Mouse (Mus musculus) liver, embryonic 14.5 days (tissue): ENCODE data around the gene Tspear. TPM values are rescaled to one million over a fixed set of nuclear protein-coding genes. Genes with fewer than 3 reads are reported as not detected.
"Not testable (repeated sequence)": the region's sequence is repeated elsewhere in the genome, so short reads cannot be mapped to it uniquely, and the experiment has no call there.

Experiments used
- ATAC-seq: fragments of 200-750 bp; cut with Nextera tagmentation; 2 replicates; pipeline ENCODE4 v1.8.0; 2017; ENCODE audit warnings: moderate number of reproducible peaks, mild to moderate bottlenecking, moderate library complexity; ENCODE audit not compliant: insufficient read depth
- DNase-seq, 3 experiments: peaks; one replicate each; pipeline ENCODE4 v3.0.0-alpha.2; 2012 to 2013; ENCODE audit warnings: low read depth in 3 of 3, low spot score in 3 of 3
- H3K27ac ChIP-seq: fragments of 300-500 bp; sonication (generic); 2 replicates; pipeline ENCODE4 v1.5.1; 2014; ENCODE audit warnings: moderate library complexity, mild to moderate bottlenecking, control low read depth, inconsistent platforms
- H3K27me3 ChIP-seq: fragments of 300-500 bp; sonication (generic); 2 replicates; pipeline ENCODE4 v1.6.1; 2014; ENCODE audit warnings: mild to moderate bottlenecking, low read length, moderate library complexity; ENCODE audit not compliant: control insufficient read depth, insufficient read depth
- H3K36me3 ChIP-seq: fragments of 300-500 bp; sonication (generic); replicated peaks from 2 replicates; pipeline ENCODE4 v1.6.1; 2014; ENCODE audit warnings: low read depth; ENCODE audit not compliant: control insufficient read depth, insufficient read depth
- H3K4me1 ChIP-seq, 2 experiments: fragments of 200-500 bp in 1 of 2; fragments of 300-500 bp in 1 of 2; sonication (generic) in 1 of 2; replicated peaks; 2 replicates each; pipeline ENCODE4 v1.6.1; 2012 to 2014; ENCODE audit warnings: antibody characterized with exemption in 1 of 2, inconsistent platforms in 1 of 2, low read length in 1 of 2; ENCODE audit not compliant: control insufficient read depth in 2 of 2, insufficient read depth in 2 of 2
- H3K4me2 ChIP-seq: fragments of 300-500 bp; sonication (generic); 2 replicates; pipeline ENCODE4 v1.6.1; 2014; ENCODE audit warnings: low read depth, mild to moderate bottlenecking, control low read depth, moderate library complexity
- H3K4me3 ChIP-seq, 2 experiments: fragments of 200-500 bp in 1 of 2; fragments of 300-500 bp in 1 of 2; sonication (generic) in 1 of 2; 2 replicates each; pipeline ENCODE4 v1.5.1; 2012 to 2014; ENCODE audit warnings: low read depth in 2 of 2, low read length in 2 of 2, mild to moderate bottlenecking in 2 of 2, control low read depth in 1 of 2, inconsistent platforms in 1 of 2, moderate library complexity in 1 of 2; ENCODE audit not compliant: insufficient read depth in 1 of 2
- H3K9ac ChIP-seq: fragments of 300-500 bp; sonication (generic); replicated peaks from 2 replicates; pipeline ENCODE4 v1.6.1; 2014; ENCODE audit warnings: mild to moderate bottlenecking, control low read depth, moderate library complexity
- H3K9me3 ChIP-seq: fragments of 300-500 bp; sonication (generic); 2 replicates; pipeline ENCODE4 v1.6.1; 2016; ENCODE audit warnings: low read length, mixed read lengths; ENCODE audit not compliant: control insufficient read depth
- CTCF ChIP-seq: IDR thresholded peaks from 2 replicates; pipeline ENCODE4 v1.5.1; 2016; ENCODE audit warnings: antibody characterized with exemption, low read depth, control low read depth
- EP300 ChIP-seq: IDR thresholded peaks from 2 replicates; pipeline ENCODE4 v1.6.1; 2016; ENCODE audit warnings: antibody characterized with exemption, low read depth
- WGBS: fragments of 180-500 bp; shearing (Covaris S2); extraction: QIAGEN DNeasy Blood & Tissue Kit; methylation state at CpG from one replicate; pipeline ENCODE4 v1.1.7; 2014; ENCODE audit not compliant: insufficient replicate concordance; 5-methylcytosine and 5-hydroxymethylcytosine counted together
- polyA plus RNA-seq, 2 experiments: library from polyadenylated mRNA; depleted of rRNA in 1 of 2; stranded (reverse) in 1 of 2; unstranded in 1 of 2; fragments of >200 nt; fragmentation: Nextera tagmentation in 1 of 2; extraction: Ambion mirVana in 1 of 2; gene quantifications; 2 replicates each; pipeline versions ENCODE4 v1.2.1 to v1.2.3; 2012 to 2014

The Tspear gene
- polyA plus RNA-seq, 2 experiments = 0.03 TPM; not detected in 1

DNA sequence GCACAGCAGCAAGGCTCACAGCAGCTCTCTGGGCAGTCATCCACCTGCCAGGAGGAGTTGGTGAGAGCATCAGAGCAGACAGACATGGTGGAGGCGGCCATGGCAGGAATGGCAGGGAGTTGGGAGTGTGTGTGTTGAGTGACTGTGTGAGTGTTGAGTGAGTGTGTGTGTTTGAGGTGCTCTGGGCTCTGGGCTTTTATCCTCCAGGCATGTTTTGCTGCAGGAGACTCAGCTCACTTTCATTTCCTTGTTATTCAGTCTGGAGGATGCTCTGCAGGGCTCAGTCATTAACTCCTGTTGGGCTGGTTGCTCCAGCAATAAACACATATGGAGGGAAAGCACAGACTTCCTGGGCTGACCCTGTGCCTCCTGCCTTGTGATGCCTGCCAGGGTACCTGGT, 90.5 kb downstream of the Tspear start, which contains the start of gene Gm7138:
TSS of gene Gm7138 (minus strand) at position 101 of the 400 bp plus-strand sequence.
- H3K9me3 ChIP-seq, H3K9ac ChIP-seq, H3K4me1 ChIP-seq, H3K36me3 ChIP-seq, H3K27ac ChIP-seq, H3K27me3 ChIP-seq, H3K4me2 ChIP-seq, ATAC-seq, H3K4me3 ChIP-seq, DNase-seq: not testable (repeated sequence)
- 33% methylated on average over 1 of the region's 1 CpGs for WGBS

DNA sequence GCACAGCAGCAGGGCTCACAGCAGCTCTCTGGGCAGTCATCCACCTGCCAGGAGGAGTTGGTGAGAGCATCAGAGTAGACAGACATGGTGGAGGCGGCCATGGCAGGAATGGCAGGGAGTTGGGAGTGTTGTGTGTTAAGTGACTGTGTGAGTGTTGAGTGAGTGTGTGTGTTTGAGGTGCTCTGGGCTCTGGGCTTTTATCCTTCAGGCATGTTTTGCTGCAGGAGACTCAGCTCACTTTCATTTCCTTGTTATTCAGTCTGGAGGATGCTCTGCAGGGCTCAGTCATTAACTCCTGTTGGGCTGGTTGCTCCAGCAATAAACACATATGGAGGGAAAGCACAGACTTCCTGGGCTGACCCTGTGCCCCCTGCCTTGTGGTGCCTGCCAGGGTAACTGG, 96.1 kb downstream of the Tspear start, which contains the start of gene Gm3250:
TSS of gene Gm3250 (minus strand) at position 101 of the 400 bp plus-strand sequence.
- H3K9me3 ChIP-seq, H3K4me2 ChIP-seq, DNase-seq, H3K4me1 ChIP-seq, H3K36me3 ChIP-seq, H3K9ac ChIP-seq, H3K4me3 ChIP-seq, H3K27me3 ChIP-seq, ATAC-seq, H3K27ac ChIP-seq: not testable (repeated sequence)
- 50% methylated on average over 1 of the region's 1 CpGs for WGBS

DNA sequence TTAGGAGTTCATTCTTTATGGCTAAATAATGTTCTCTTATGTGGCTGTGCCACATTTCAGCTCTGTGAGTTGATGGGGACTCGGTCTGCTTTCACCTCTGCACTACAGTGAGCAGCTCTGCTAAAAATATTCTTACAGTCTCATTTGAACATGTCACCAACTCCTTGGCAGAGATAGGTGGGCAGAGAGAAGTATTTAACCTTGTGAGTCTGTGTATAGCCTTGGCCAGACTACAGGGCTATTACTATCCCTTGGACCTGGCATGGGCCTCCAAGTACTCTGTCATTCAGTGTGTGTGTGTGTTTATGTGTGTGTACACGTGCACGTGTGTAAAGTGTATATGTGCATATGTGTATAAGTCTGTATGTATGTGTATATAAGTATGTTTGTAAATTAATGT, 97.0 kb downstream of the Tspear start:
- not testable (repeated sequence) for H3K9me3 ChIP-seq, H3K27ac ChIP-seq, ATAC-seq, H3K4me3 ChIP-seq, H3K27me3 ChIP-seq, H3K4me2 ChIP-seq, H3K4me1 ChIP-seq, H3K36me3 ChIP-seq, H3K9ac ChIP-seq, DNase-seq
- WGBS = 50% methylated on average over 1 of the region's 3 CpGs

DNA sequence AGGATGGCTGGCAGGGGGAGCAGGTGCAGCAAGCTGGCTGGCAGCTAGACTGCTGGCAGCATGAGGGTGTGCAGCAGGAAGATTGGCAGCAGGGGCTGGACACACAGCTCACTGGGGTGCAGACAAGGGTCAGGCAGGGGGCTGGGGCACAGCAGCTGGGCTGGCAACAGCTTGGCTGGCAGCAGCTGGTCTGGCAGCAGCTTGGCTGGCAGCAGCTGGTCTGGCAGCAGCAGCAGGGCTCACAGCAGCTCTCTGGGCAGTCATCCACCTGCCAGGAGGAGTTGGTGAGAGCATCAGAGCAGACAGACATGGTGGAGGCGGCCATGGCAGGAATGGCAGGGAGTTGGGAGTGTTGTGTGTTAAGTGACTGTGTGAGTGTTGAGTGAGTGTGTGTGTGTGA, 101.5 kb downstream of the Tspear start, which contains the start of gene Gm7137:
TSS of gene Gm7137 (minus strand) at position 325 of the 400 bp plus-strand sequence.
- ATAC-seq, H3K36me3 ChIP-seq, H3K9me3 ChIP-seq, H3K4me3 ChIP-seq, DNase-seq, H3K27me3 ChIP-seq, H3K4me2 ChIP-seq, H3K27ac ChIP-seq, H3K4me1 ChIP-seq, H3K9ac ChIP-seq: not testable (repeated sequence)
- WGBS = no CpG with 5 or more reads among the region's 1 CpGs

DNA sequence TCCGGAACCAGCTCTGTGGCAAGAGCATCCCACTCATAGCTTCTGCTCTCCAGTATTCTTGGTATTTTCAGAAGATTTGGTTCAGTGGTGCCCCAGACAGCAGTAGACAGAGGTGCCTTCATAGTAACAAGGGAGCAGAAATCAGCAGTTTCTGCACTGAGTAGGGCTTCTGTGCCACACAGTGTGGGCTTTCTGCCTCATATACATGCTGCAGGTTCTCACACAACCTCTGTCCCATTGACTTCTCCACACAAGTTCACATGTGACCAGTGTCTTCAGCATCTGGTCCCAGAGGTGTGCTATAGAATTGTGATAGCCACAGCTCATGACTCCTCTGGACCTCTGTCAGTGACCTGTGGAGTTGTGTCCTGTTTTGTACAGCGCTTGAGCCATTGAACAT, 102.3 kb downstream of the Tspear start:
- WGBS = 52% methylated on average over 2 of the region's 2 CpGs
- H3K36me3 ChIP-seq = no peaks in the 10 kb centered on the region
- no peaks in the 10 kb centered on the region for H3K27me3 ChIP-seq
- H3K4me1 ChIP-seq = no peaks in the 10 kb centered on the region
- H3K9me3 ChIP-seq = no peaks in the 10 kb centered on the region
- H3K9ac ChIP-seq = no peak overlapping the region
- TF ChIP-seq CTCF (no peak), EP300 (no peak)
- H3K4me2 ChIP-seq = no peak overlapping the region
- ATAC-seq = no peak
- no peak overlapping the region for H3K27ac ChIP-seq
- DNase-seq = no peak
- no peak overlapping the region for H3K4me3 ChIP-seq

DNA sequence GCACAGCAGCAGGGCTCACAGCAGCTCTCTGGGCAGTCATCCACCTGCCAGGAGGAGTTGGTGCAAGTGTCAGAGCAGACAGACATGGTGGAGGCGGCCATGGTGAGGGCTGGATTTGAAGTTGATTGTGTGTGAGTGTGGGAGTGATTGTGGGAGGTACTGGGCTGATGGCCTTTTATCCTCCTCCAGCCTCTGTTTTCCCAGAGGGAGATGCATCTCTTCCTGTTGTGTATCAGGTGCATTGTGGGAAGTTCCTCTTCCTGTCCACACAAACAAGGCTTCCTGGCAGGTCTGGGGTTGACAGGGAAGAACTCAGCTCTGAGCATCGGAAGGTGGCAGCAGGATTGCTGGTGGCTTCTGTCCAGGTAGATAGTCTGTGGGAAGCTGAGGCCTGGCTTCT, 108.6 kb downstream of the Tspear start, which contains the start of gene Gm9639:
TSS of gene Gm9639 (minus strand) at position 101 of the 400 bp plus-strand sequence.
- Histone ChIP-seq H3K4me3 (no peak within 1 kb of the TSS), H3K4me1 (no peaks in the 10 kb centered on the region)
- WGBS = 33% methylated on average over 2 of the region's 2 CpGs

More for the DNA sequence above, 108.6 kb downstream of the Tspear start, which contains the start of gene Gm9639:
- no peak for DNase-seq
- no peaks in the 10 kb centered on the region for H3K9me3 ChIP-seq
- TF ChIP-seq EP300 (no peak), CTCF (no peak)
- no peaks in the 10 kb centered on the region for H3K27me3 ChIP-seq
- no peak within 1 kb of the TSS for H3K27ac ChIP-seq
- no peak within 1 kb of the TSS for H3K9ac ChIP-seq
- no peak for ATAC-seq
- H3K4me2 ChIP-seq = no peak within 1 kb of the TSS
- no peaks in the 10 kb centered on the region for H3K36me3 ChIP-seq
